Mouse (Mus musculus): ENCODE measurements at regions not wholly inside any gene's neighbourhood (a gene's known extent, or its start where the extent isn't known, plus 50 kb on each side); places are given as distances from the start of the nearest gene placed in this dataset.

- no peak for ATAC-seq (ENCODE audit: insufficient read depth, low FRiP score)
- no peaks in the 10 kb centered on the region for H3K4me1 ChIP-seq (ENCODE audit: control insufficient read depth, insufficient read depth, low read length)
- WGBS, result 81% methylated on average over 2 of the region's 2 CpGs
Measured at GRCm38 (mm10) chr6:93190986-93191385, 247.7 kb upstream of the Adamts9 start.

GRCm38 (mm10) chr6:93168526-93168925, 225.2 kb upstream of the Adamts9 start:
- H3K9ac ChIP-seq (ENCODE audit: low read length), result no peak overlapping the region
- H3K27me3 ChIP-seq (ENCODE audit: control insufficient read depth, insufficient read depth, low read length), result no peaks in the 10 kb centered on the region
- H3K4me2 ChIP-seq (ENCODE audit: low read depth, low read length), result no peak overlapping the region
- H3K9me3 ChIP-seq (replicated peaks; ENCODE audit: control insufficient read depth, low read length), result no peaks in the 10 kb centered on the region
- WGBS, result 52% methylated on average over 5 of the region's 5 CpGs
- H3K4me1 ChIP-seq (ENCODE audit: control insufficient read depth, insufficient read depth, low read length), result peaks cover 23% of the 10 kb centered on the region
- no peak overlapping the region for H3K4me3 ChIP-seq (replicated peaks; ENCODE audit: low read length)
- no peaks in the 10 kb centered on the region for H3K36me3 ChIP-seq (ENCODE audit: control insufficient read depth, insufficient read depth, low read length)
- H3K27ac ChIP-seq (ENCODE audit: low read length), result peak overlapping the region; percentile 56
- no peak for ATAC-seq (ENCODE audit: insufficient read depth, low FRiP score)

More at GRCm38 (mm10) chr6:93190986-93191385, 247.7 kb upstream of the Adamts9 start:
- Histone ChIP-seq H3K36me3 (ENCODE audit: control insufficient read depth, insufficient read depth, low read length) (no peaks in the 10 kb centered on the region), H3K4me3 (replicated peaks; ENCODE audit: low read length) (no peak overlapping the region), H3K4me2 (ENCODE audit: low read depth, low read length) (no peak overlapping the region), H3K27me3 (ENCODE audit: control insufficient read depth, insufficient read depth, low read length) (no peaks in the 10 kb centered on the region), H3K9ac (ENCODE audit: low read length) (no peak overlapping the region), H3K27ac (ENCODE audit: low read length) (no peak overlapping the region), H3K9me3 (replicated peaks; ENCODE audit: control insufficient read depth, low read length) (no peaks in the 10 kb centered on the region)

DNA sequence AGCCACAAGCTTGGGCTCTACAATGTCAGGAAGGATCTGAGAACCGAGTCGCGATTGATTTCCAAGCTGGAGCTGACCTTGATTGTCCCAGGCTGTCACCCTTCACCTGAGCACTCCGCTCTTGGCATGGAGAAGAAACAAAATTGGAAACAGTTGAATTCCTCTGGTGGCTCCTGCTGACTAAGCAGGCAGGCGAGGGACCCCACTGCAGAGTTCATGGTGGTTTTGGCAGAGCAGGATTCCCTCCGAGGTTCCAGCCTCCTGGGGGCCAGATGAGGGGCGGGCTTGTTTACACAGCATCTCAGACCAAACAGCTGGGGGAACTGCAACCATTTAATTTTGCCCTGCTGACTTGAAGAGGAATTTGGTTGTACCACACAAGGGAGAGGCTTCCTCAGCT, 224.0 kb upstream of the Adamts9 start:
- Histone ChIP-seq H3K4me2 (ENCODE audit: low read depth, low read length) (no peak overlapping the region), H3K4me3 (replicated peaks; ENCODE audit: low read length) (no peak overlapping the region), H3K4me1 (ENCODE audit: control insufficient read depth, insufficient read depth, low read length) (peaks cover 17% of the 10 kb centered on the region), H3K27me3 (ENCODE audit: control insufficient read depth, insufficient read depth, low read length) (no peaks in the 10 kb centered on the region), H3K9ac (ENCODE audit: low read length) (no peak overlapping the region; the same call in 1 of the 2 replicates), H3K27ac (ENCODE audit: low read length) (peak overlapping the region; percentile 36), H3K9me3 (replicated peaks; ENCODE audit: control insufficient read depth, low read length) (no peaks in the 10 kb centered on the region), H3K36me3 (ENCODE audit: control insufficient read depth, insufficient read depth, low read length) (no peaks in the 10 kb centered on the region)
- WGBS, result 32% methylated on average over 7 of the region's 7 CpGs
- ATAC-seq (ENCODE audit: insufficient read depth, low FRiP score), result no peak

DNA sequence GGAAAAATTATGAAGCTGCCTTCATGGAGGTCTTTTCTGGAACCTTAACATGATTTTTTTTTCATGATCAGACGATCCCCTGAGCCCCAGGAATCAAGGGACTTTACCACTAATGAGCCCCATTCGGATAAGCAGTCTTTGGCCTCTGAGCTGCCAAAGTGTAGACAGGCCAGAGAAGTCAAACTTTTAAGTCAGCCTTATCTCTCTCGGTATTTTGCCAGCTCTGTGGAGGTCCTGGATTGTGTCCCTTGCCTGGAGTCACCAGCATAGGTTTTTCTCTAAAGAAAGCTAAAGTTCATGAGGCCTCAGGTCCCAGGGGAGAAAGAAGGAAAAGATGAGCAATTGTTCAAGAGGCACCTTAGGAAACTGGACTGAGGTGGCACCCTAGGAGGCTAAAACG, 222.7 kb upstream of the Adamts9 start:
- WGBS, result 69% methylated on average over 4 of the region's 4 CpGs
- Histone ChIP-seq H3K9ac (ENCODE audit: low read length) (no peak overlapping the region), H3K36me3 (ENCODE audit: control insufficient read depth, insufficient read depth, low read length) (no peaks in the 10 kb centered on the region), H3K4me3 (replicated peaks; ENCODE audit: low read length) (no peak overlapping the region), H3K4me2 (ENCODE audit: low read depth, low read length) (no peak overlapping the region), H3K27me3 (ENCODE audit: control insufficient read depth, insufficient read depth, low read length) (no peaks in the 10 kb centered on the region), H3K4me1 (ENCODE audit: control insufficient read depth, insufficient read depth, low read length) (peaks cover 13% of the 10 kb centered on the region), H3K27ac (ENCODE audit: low read length) (no peak overlapping the region), H3K9me3 (replicated peaks; ENCODE audit: control insufficient read depth, low read length) (no peaks in the 10 kb centered on the region)
- ATAC-seq (ENCODE audit: insufficient read depth, low FRiP score), result no peak

DNA sequence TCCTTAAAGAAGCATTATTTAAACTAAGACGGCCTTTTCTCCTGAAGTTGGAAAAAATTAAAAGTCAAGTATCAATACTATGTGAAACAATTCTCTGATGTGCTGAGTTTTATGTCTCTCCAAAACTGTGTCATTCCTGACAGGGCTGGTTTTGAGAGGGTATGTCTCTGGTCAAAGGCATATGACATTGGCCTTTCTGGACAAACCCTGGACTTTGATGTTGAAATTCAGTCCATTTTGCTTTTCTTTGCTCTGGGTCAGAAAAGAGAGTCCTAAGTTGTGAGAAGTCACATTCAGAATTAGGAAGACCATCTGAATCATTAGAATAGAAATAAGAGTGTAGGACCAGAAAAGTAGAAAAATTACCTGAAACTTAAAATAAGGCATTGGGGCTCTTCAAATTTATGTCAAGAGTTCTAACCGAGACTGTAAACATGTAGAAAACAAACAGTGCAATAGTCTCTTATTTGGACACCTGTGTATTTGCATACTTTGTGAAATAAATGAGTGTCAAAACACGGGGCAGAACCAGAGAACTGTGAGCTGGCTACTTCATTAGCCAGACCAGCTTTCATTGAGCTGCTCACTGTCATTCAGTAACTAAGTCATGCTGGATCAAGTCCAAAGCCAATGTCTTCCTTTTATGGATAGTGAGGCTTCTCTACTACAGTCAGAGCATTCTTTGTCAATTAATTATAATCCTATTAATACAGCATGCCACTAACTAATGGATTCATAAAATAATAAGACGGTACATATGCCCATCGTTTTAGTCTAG, 209.3 kb upstream of the Adamts9 start:
- ATAC-seq (ENCODE audit: insufficient read depth, low FRiP score), result no peak
- H3K36me3 ChIP-seq (ENCODE audit: control insufficient read depth, insufficient read depth, low read length), result no peaks in the 10 kb centered on the region
- 75% methylated on average over 5 of the region's 5 CpGs for WGBS
- H3K4me2 ChIP-seq (ENCODE audit: low read depth, low read length), result no peak overlapping the region
- H3K4me1 ChIP-seq (ENCODE audit: control insufficient read depth, insufficient read depth, low read length), result peaks cover 8% of the 10 kb centered on the region
- no peak overlapping the region for H3K4me3 ChIP-seq (replicated peaks; ENCODE audit: low read length)
- H3K9me3 ChIP-seq (replicated peaks; ENCODE audit: control insufficient read depth, low read length), result no peaks in the 10 kb centered on the region
- H3K27ac ChIP-seq (ENCODE audit: low read length), result no peak overlapping the region
- H3K27me3 ChIP-seq (ENCODE audit: control insufficient read depth, insufficient read depth, low read length), result no peaks in the 10 kb centered on the region
- no peak overlapping the region for H3K9ac ChIP-seq (ENCODE audit: low read length)

DNA sequence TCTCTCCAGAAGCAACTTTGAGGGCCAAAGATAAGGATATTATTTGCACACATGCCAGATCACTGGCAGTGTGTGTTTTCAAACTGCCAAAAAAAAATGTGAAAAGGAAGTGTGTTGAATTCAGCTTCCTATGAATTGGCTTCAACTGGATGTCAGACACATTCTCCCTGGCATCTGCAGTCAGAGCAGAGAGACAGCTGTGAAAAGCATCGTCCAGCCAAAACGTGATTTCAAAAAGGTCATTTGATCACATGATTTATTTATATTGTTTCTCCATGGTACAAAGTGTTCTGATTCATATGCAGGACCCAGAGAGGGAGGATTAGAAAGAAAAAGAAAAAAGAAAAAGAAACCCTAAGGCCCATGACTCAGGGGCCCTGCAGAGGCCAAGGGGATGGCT, 207.2 kb upstream of the Adamts9 start:
- H3K4me3 ChIP-seq (replicated peaks; ENCODE audit: low read length), result no peak overlapping the region
- no peak overlapping the region for H3K27ac ChIP-seq (ENCODE audit: low read length)
- no peaks in the 10 kb centered on the region for H3K36me3 ChIP-seq (ENCODE audit: control insufficient read depth, insufficient read depth, low read length)
- H3K4me2 ChIP-seq (ENCODE audit: low read depth, low read length), result no peak overlapping the region
- no peaks in the 10 kb centered on the region for H3K27me3 ChIP-seq (ENCODE audit: control insufficient read depth, insufficient read depth, low read length)
- no peak for ATAC-seq (ENCODE audit: insufficient read depth, low FRiP score)
- 22% methylated on average over 2 of the region's 2 CpGs for WGBS
- peaks cover 8% of the 10 kb centered on the region for H3K4me1 ChIP-seq (ENCODE audit: control insufficient read depth, insufficient read depth, low read length)
- H3K9ac ChIP-seq (ENCODE audit: low read length), result no peak overlapping the region
- H3K9me3 ChIP-seq (replicated peaks; ENCODE audit: control insufficient read depth, low read length), result no peaks in the 10 kb centered on the region

GRCm38 (mm10) chr6:93149956-93150355, 206.7 kb upstream of the Adamts9 start:
- WGBS, result 14% methylated on average over 4 of the region's 4 CpGs
- ATAC-seq (ENCODE audit: insufficient read depth, low FRiP score), result no peak
- H3K27ac ChIP-seq (ENCODE audit: low read length), result no peak overlapping the region

DNA sequence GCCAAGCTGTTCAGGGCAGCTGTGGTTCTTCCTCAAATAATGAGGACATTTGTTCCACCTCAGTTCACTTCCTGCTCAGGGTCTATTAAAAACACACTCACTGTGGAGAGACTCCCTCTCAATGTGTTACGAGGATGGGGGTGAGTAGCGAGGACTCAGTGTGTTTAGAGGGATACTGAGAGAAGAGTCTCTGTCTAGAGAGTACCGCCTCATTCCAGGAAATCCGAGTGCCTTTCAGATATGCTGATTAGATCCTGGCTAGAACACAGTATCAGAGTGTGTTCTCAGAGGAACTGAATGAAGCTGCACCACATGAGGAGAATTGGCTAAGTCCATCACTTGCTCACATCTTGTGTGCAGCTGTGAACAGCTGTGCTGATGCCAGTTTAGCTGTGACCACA, 197.0 kb upstream of the Adamts9 start:
- ATAC-seq (ENCODE audit: insufficient read depth, low FRiP score), result no peak
- Histone ChIP-seq H3K36me3 (ENCODE audit: control insufficient read depth, insufficient read depth, low read length) (no peaks in the 10 kb centered on the region), H3K4me1 (ENCODE audit: control insufficient read depth, insufficient read depth, low read length) (no peaks in the 10 kb centered on the region), H3K4me3 (replicated peaks; ENCODE audit: low read length) (no peak overlapping the region), H3K4me2 (ENCODE audit: low read depth, low read length) (no peak overlapping the region), H3K9me3 (replicated peaks; ENCODE audit: control insufficient read depth, low read length) (no peaks in the 10 kb centered on the region), H3K27ac (ENCODE audit: low read length) (no peak overlapping the region), H3K9ac (ENCODE audit: low read length) (no peak overlapping the region), H3K27me3 (ENCODE audit: control insufficient read depth, insufficient read depth, low read length) (no peaks in the 10 kb centered on the region)
- whole genome bisulfite sequencing, result 47% methylated on average over 4 of the region's 4 CpGs

More at GRCm38 (mm10) chr6:93149956-93150355, 206.7 kb upstream of the Adamts9 start:
- no peak overlapping the region for H3K9ac ChIP-seq (ENCODE audit: low read length)
- no peak overlapping the region for H3K4me2 ChIP-seq (ENCODE audit: low read depth, low read length)
- H3K27me3 ChIP-seq (ENCODE audit: control insufficient read depth, insufficient read depth, low read length), result no peaks in the 10 kb centered on the region
- no peaks in the 10 kb centered on the region for H3K9me3 ChIP-seq (replicated peaks; ENCODE audit: control insufficient read depth, low read length)
- no peaks in the 10 kb centered on the region for H3K36me3 ChIP-seq (ENCODE audit: control insufficient read depth, insufficient read depth, low read length)
- H3K4me3 ChIP-seq (replicated peaks; ENCODE audit: low read length), result no peak overlapping the region
- peaks cover 8% of the 10 kb centered on the region for H3K4me1 ChIP-seq (ENCODE audit: control insufficient read depth, insufficient read depth, low read length)

- Histone ChIP-seq H3K27ac (ENCODE audit: low read length) (no peak overlapping the region), H3K4me1 (ENCODE audit: control insufficient read depth, insufficient read depth, low read length) (no peaks in the 10 kb centered on the region), H3K9me3 (replicated peaks; ENCODE audit: control insufficient read depth, low read length) (no peaks in the 10 kb centered on the region), H3K4me2 (ENCODE audit: low read depth, low read length) (no peak overlapping the region), H3K36me3 (ENCODE audit: control insufficient read depth, insufficient read depth, low read length) (no peaks in the 10 kb centered on the region), H3K4me3 (replicated peaks; ENCODE audit: low read length) (no peak overlapping the region), H3K9ac (ENCODE audit: low read length) (no peak overlapping the region), H3K27me3 (ENCODE audit: control insufficient read depth, insufficient read depth, low read length) (no peaks in the 10 kb centered on the region)
- WGBS, result 71% methylated on average over 5 of the region's 5 CpGs
- no peak for ATAC-seq (ENCODE audit: insufficient read depth, low FRiP score)
Measured at GRCm38 (mm10) chr6:93133940-93134339, 190.6 kb upstream of the Adamts9 start.
